Mouse (Mus musculus): Measurements from ENCODE around the gene Abca7. TPM values are rescaled to one million over a fixed set of nuclear protein-coding genes. Genes with fewer than 3 reads are reported as not detected.

The Abca7 gene
- polyA plus RNA-seq, 1 experiment from 2014 or later, result 1.3 TPM

DNA sequence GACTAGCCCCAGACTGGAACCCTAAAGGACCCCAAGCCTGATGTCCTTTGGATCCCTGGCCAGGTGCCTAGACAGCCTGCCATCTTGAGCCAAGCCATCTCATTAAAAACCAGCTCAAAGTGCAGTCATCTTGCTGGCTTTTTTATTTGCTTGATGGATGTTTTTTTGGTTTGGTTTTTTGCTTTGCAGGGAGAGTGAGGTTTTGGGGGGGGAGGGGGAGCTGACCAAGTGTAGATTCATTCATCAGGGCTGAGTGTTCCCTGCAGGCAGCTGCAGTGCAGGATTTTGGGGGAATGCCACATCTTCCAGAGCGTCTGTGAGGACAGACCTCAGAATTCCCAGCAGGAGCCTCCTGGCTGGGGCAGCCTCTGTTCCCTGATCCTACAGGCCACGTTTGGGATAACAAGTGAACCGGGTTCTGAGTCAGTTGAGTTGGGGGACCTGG, 27.1 kb upstream of the Abca7 start:
- Histone ChIP-seq H3K9ac (ENCODE audit: low read length) (no peak overlapping the region; the same call in 1 of the 2 replicates), H3K9me3 (ENCODE audit: control insufficient read depth, low read length) (no peaks in the 10 kb centered on the region), H3K27me3 (ENCODE audit: control insufficient read depth, insufficient read depth, low read length) (peaks cover 9% of the 10 kb centered on the region), H3K4me2 (ENCODE audit: low read depth, severe bottlenecking) (no peak overlapping the region), H3K4me1 (ENCODE audit: control insufficient read depth, insufficient read depth, low read length) (peaks cover 13% of the 10 kb centered on the region), H3K4me3 (ENCODE audit: low read depth, low read length) (no peak overlapping the region), H3K27ac (replicated peaks; ENCODE audit: low read depth, low read length) (no peak overlapping the region), H3K36me3 (ENCODE audit: control insufficient read depth, insufficient read depth, low read length) (peaks cover 39% of the 10 kb centered on the region)
- 21% methylated on average over 3 of the region's 3 CpGs for WGBS
- no peak for ATAC-seq (ENCODE audit: insufficient number of reproducible peaks, low FRiP score, low TSS enrichment, low read depth)
- DNase-seq (ENCODE audit: low spot score), result no peak

DNA sequence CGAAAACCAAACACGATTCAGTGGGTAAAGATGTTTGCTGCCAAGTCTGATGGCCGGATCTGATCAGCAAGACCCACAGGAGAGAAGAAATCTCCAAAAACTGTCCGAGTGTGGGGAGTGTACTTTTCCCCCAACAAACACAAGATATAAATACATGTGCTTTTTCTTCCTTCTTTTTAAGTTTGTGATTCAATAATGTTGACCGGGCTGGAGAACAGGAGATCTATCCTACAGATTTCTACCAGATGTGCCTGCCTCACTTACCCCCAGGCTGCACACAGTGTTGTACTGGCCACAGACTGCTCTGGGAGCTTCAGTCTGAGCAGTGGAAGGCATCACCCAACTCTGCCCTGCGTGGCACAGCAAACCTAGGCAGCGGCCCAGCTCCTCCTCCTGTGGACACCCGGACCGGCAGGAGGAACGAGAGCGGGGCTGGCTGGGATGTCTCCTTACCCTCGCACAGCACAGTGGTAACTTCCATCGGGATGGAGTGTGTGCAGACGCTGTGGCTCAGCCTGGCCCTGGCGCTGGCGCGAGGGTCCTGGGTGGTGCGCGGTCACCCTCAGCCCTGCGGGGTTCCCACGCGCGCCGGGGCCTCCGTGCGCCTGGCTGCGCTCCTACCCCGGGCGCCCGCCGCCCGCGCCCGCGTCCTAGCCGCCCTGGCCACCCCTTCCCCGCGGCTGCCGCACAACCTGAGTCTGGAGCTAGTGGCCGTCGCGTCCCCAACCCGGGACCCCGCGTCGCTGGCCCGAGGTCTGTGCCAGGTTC, 25.7 kb upstream of the Abca7 start, which contains the start of gene Grin3b:
Gene Grin3b, plus strand, starts transcription at position 301 of the 768 bp plus-strand sequence.
- Histone ChIP-seq H3K36me3 (ENCODE audit: control insufficient read depth, insufficient read depth, low read length) (peaks cover 31% of the 10 kb centered on the region), H3K27ac (replicated peaks; ENCODE audit: low read depth, low read length) (no peak within 1 kb of the TSS), H3K4me2 (ENCODE audit: low read depth, severe bottlenecking) (peak within 1 kb of the TSS; percentile 96), H3K9me3 (ENCODE audit: control insufficient read depth, low read length) (no peaks in the 10 kb centered on the region), H3K9ac (ENCODE audit: low read length) (peak within 1 kb of the TSS; percentile 63), H3K27me3 (ENCODE audit: control insufficient read depth, insufficient read depth, low read length) (peaks cover 9% of the 10 kb centered on the region), H3K4me3 (ENCODE audit: low read depth, low read length) (peak within 1 kb of the TSS; percentile 46), H3K4me1 (ENCODE audit: control insufficient read depth, insufficient read depth, low read length) (peaks cover 13% of the 10 kb centered on the region)
- DNase-seq (ENCODE audit: low spot score) (peak; percentile 55), ATAC-seq (ENCODE audit: insufficient number of reproducible peaks, low FRiP score, low TSS enrichment, low read depth) (peak; percentile 20; the same call in 1 of the 2 replicates)
- WGBS, result 6% methylated on average over 45 of the region's 47 CpGs

DNA sequence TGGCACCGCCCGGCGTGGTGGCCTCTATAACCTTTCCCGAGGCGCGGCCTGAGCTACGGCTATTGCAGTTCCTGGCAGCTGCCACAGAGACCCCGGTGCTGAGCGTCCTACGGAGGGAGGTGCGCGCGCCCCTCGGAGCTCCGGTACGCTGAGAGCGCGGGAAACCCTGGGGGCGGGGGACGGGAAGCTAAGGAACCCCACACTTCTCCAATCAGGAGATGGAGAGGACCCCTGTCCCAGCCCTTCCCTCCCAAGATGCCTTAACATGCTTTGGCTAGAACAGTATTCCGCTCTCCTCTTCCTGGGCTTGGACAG, 25.2 kb upstream of the Abca7 start:
- Histone ChIP-seq H3K36me3 (ENCODE audit: control insufficient read depth, insufficient read depth, low read length) (peaks cover 31% of the 10 kb centered on the region), H3K9me3 (ENCODE audit: control insufficient read depth, low read length) (no peaks in the 10 kb centered on the region), H3K4me3 (ENCODE audit: low read depth, low read length) (peak overlapping the region; percentile 46), H3K9ac (ENCODE audit: low read length) (peak overlapping the region; percentile 63), H3K27ac (replicated peaks; ENCODE audit: low read depth, low read length) (no peak overlapping the region), H3K27me3 (ENCODE audit: control insufficient read depth, insufficient read depth, low read length) (peaks cover 9% of the 10 kb centered on the region), H3K4me1 (ENCODE audit: control insufficient read depth, insufficient read depth, low read length) (peaks cover 13% of the 10 kb centered on the region), H3K4me2 (ENCODE audit: low read depth, severe bottlenecking) (peak overlapping the region; percentile 96)
- ATAC-seq (ENCODE audit: insufficient number of reproducible peaks, low FRiP score, low TSS enrichment, low read depth) (peak; percentile 14; the same call in 1 of the 2 replicates), DNase-seq (ENCODE audit: low spot score) (peak; percentile 67)
- 5% methylated on average over 19 of the region's 21 CpGs for WGBS

DNA sequence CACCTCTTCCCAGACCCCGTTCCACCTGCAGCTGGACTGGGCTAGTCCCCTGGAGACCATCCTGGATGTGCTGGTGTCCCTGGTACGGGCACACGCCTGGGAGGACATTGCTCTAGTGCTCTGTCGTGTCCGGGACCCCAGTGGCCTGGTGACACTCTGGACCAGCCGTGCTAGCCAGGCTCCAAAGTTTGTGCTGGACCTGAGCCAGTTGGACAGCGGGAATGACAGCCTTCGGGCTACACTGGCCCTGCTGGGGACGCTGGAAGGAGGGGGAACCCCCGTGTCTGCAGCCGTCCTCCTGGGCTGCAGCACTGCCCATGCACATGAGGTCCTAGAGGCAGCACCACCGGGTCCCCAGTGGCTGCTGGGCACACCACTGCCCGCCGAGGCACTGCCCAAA, 23.5 kb upstream of the Abca7 start:
- ATAC-seq (ENCODE audit: insufficient number of reproducible peaks, low FRiP score, low TSS enrichment, low read depth) (no peak), DNase-seq (ENCODE audit: low spot score) (no peak)
- Histone ChIP-seq H3K36me3 (ENCODE audit: control insufficient read depth, insufficient read depth, low read length) (peaks cover 34% of the 10 kb centered on the region), H3K27ac (replicated peaks; ENCODE audit: low read depth, low read length) (no peak overlapping the region), H3K27me3 (ENCODE audit: control insufficient read depth, insufficient read depth, low read length) (peaks cover 9% of the 10 kb centered on the region), H3K4me2 (ENCODE audit: low read depth, severe bottlenecking) (no peak overlapping the region), H3K9ac (ENCODE audit: low read length) (no peak overlapping the region), H3K4me1 (ENCODE audit: control insufficient read depth, insufficient read depth, low read length) (peaks cover 13% of the 10 kb centered on the region), H3K4me3 (ENCODE audit: low read depth, low read length) (no peak overlapping the region), H3K9me3 (ENCODE audit: control insufficient read depth, low read length) (no peaks in the 10 kb centered on the region)
- WGBS, result 71% methylated on average over 14 of the region's 14 CpGs

DNA sequence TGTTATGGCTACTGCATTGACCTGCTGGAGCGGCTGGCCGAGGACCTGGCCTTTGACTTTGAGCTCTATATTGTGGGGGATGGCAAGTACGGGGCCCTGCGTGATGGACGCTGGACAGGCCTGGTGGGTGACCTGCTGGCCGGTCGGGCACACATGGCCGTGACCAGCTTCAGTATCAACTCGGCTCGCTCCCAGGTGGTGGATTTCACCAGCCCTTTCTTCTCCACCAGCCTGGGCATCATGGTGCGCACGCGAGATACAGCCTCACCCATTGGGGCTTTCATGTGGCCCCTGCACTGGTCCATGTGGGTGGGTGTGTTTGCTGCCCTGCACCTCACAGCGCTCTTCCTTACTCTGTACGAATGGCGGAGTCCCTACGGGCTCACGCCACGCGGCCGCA, 22.2 kb upstream of the Abca7 start:
- DNase-seq (ENCODE audit: low spot score) (no peak), ATAC-seq (ENCODE audit: insufficient number of reproducible peaks, low FRiP score, low TSS enrichment, low read depth) (no peak)
- Histone ChIP-seq H3K36me3 (ENCODE audit: control insufficient read depth, insufficient read depth, low read length) (peaks cover 40% of the 10 kb centered on the region), H3K4me3 (ENCODE audit: low read depth, low read length) (no peak overlapping the region), H3K27ac (replicated peaks; ENCODE audit: low read depth, low read length) (no peak overlapping the region), H3K4me2 (ENCODE audit: low read depth, severe bottlenecking) (no peak overlapping the region), H3K9ac (ENCODE audit: low read length) (no peak overlapping the region), H3K4me1 (ENCODE audit: control insufficient read depth, insufficient read depth, low read length) (peaks cover 13% of the 10 kb centered on the region), H3K9me3 (ENCODE audit: control insufficient read depth, low read length) (no peaks in the 10 kb centered on the region), H3K27me3 (ENCODE audit: control insufficient read depth, insufficient read depth, low read length) (peaks cover 9% of the 10 kb centered on the region)
- 90% methylated on average over 21 of the region's 21 CpGs for WGBS

DNA sequence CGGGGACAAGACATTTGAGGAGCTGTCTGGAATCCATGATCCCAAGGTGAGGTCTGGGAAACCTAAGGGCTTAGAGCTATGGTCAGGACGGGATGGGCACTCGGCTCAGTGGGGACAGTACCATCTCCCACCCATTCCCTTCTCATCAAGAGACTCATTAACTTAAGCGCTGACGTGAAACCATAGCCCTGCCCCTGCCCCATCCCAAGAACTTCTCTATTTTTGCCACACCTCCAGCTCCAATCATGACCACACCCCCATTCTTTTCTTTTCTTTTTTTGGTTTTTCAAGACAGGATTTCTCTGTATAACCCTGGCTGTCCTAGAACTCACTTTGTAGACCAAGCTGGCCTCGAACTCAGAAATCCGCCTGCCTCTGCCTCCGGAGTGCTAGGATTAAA, 21.6 kb upstream of the Abca7 start:
- 92% methylated on average over 8 of the region's 8 CpGs for whole genome bisulfite sequencing
- ATAC-seq (ENCODE audit: insufficient number of reproducible peaks, low FRiP score, low TSS enrichment, low read depth) (no peak), DNase-seq (ENCODE audit: low spot score) (no peak)
- H3K4me1 ChIP-seq (ENCODE audit: control insufficient read depth, insufficient read depth, low read length), result peaks cover 13% of the 10 kb centered on the region
- no peaks in the 10 kb centered on the region for H3K9me3 ChIP-seq (ENCODE audit: control insufficient read depth, low read length)
- no peak overlapping the region for H3K4me3 ChIP-seq (ENCODE audit: low read depth, low read length)
- H3K36me3 ChIP-seq (ENCODE audit: control insufficient read depth, insufficient read depth, low read length), result peaks cover 43% of the 10 kb centered on the region
- H3K27ac ChIP-seq (replicated peaks; ENCODE audit: low read depth, low read length), result no peak overlapping the region
- H3K27me3 ChIP-seq (ENCODE audit: control insufficient read depth, insufficient read depth, low read length), result peaks cover 9% of the 10 kb centered on the region
- no peak overlapping the region for H3K9ac ChIP-seq (ENCODE audit: low read length)
- H3K4me2 ChIP-seq (ENCODE audit: low read depth, severe bottlenecking), result no peak overlapping the region

DNA sequence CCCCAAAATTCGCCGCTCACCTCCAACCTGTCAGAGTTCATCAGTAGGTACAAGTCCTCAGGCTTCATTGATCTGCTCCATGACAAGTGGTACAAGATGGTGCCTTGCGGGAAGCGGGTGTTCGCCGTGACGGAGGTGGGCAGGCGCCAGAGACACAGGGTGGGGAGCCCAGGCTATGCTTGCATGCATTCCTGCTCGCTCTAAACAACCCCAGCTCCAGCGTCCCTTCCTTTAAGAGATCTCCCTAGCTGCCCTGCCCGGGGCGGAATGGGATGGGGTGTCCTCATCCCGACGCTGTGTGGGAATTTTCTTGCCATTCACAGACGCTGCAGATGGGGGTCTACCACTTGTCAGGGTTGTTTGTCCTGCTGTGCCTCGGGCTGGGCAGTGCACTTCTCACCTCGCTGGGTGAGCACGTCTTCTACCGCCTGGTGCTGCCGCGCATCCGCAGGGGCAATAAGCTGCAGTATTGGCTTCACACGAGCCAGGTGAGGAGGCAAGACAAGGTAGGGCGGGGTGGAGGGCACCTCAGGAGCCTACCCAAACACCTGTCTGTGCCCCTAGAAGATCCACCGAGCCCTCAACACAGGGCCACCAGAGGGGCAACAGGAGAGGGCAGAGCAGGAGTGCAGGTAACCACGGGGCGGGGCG, 20.1 kb upstream of the Abca7 start:
- Histone ChIP-seq H3K4me1 (ENCODE audit: control insufficient read depth, insufficient read depth, low read length) (peaks cover 4% of the 10 kb centered on the region; the same call in 1 of the 2 replicates), H3K9ac (ENCODE audit: low read length) (no peak overlapping the region), H3K4me3 (ENCODE audit: low read depth, low read length) (no peak overlapping the region), H3K9me3 (ENCODE audit: control insufficient read depth, low read length) (no peaks in the 10 kb centered on the region), H3K27me3 (ENCODE audit: control insufficient read depth, insufficient read depth, low read length) (peaks cover 1% of the 10 kb centered on the region; the same call in 1 of the 2 replicates), H3K36me3 (ENCODE audit: control insufficient read depth, insufficient read depth, low read length) (peaks cover 43% of the 10 kb centered on the region), H3K27ac (replicated peaks; ENCODE audit: low read depth, low read length) (no peak overlapping the region), H3K4me2 (ENCODE audit: low read depth, severe bottlenecking) (no peak overlapping the region)
- ATAC-seq (ENCODE audit: insufficient number of reproducible peaks, low FRiP score, low TSS enrichment, low read depth), result no peak
- DNase-seq (ENCODE audit: low spot score), result no peak
- WGBS, result 85% methylated on average over 28 of the region's 28 CpGs

DNA sequence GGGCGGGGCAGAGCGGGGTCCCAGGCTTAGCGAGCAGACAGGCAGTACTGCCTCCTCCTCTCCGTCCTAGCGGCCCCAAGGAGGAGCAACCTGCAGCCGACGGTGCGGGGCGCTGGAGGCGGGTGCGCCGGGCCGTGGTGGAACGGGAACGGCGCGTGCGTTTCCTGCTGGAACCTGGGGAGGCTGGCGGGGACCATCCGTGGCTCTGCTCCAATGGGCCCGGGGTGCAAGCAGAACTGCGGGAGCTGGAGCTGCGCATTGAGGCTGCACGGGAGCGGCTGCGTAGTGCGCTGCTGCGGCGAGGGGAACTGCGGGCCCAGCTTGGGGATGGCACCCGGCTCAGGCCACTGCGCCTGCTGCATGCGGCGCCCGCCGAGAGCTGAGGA, 19.6 kb upstream of the Abca7 start:
- ATAC-seq (ENCODE audit: insufficient number of reproducible peaks, low FRiP score, low TSS enrichment, low read depth) (no peak), DNase-seq (ENCODE audit: low spot score) (no peak)
- H3K9me3 ChIP-seq (ENCODE audit: control insufficient read depth, low read length), result no peaks in the 10 kb centered on the region
- H3K4me2 ChIP-seq (ENCODE audit: low read depth, severe bottlenecking), result no peak overlapping the region
- H3K4me3 ChIP-seq (ENCODE audit: low read depth, low read length), result no peak overlapping the region
- no peak overlapping the region for H3K27ac ChIP-seq (replicated peaks; ENCODE audit: low read depth, low read length)
- no peaks in the 10 kb centered on the region for H3K27me3 ChIP-seq (ENCODE audit: control insufficient read depth, insufficient read depth, low read length)
- no peak overlapping the region for H3K9ac ChIP-seq (ENCODE audit: low read length)
- no peaks in the 10 kb centered on the region for H3K4me1 ChIP-seq (ENCODE audit: control insufficient read depth, insufficient read depth, low read length)
- peaks cover 43% of the 10 kb centered on the region for H3K36me3 ChIP-seq (ENCODE audit: control insufficient read depth, insufficient read depth, low read length)
- 70% methylated on average over 34 of the region's 36 CpGs for WGBS
